Mouse (Mus musculus): ENCODE results near the gene Pafah1b3. TPM values are rescaled to one million over a fixed set of nuclear protein-coding genes. Genes with fewer than 3 reads are reported as not detected.

The Pafah1b3 gene
- polyA plus RNA-seq, 1 experiment, result 184 TPM

DNA sequence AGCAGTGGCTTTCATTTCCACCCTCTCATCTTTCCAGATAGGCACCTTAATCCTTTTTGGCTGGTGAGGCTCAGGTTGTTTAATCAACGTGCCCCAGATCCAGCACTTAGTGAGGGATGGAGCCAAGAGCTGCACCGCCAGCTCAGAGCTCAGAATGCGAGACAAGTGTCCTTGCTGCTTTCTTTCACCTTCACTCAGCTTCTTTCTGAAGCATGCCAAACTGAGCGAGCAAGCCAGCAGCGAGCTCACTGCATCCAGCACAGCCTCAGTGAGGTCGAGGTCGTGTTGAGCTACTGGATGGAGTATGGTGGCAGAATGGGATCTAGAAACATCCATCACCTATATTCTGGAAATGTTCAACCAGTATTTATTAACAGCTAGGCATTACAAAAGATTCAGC is 15.5 kb upstream of the Pafah1b3 start:
- Histone ChIP-seq H3K36me3 (ENCODE audit: control insufficient read depth, insufficient read depth, low read length) (no peaks in the 10 kb centered on the region), H3K4me3 (ENCODE audit: low read depth, low read length) (no peak overlapping the region), H3K27ac (ENCODE audit: insufficient read depth, low read depth, low read length) (no peak overlapping the region), H3K27me3 (ENCODE audit: control insufficient read depth, insufficient read depth, low read length) (peaks cover 38% of the 10 kb centered on the region), H3K4me1 (ENCODE audit: control insufficient read depth, insufficient read depth, insufficient read length, low read length) (peaks cover 18% of the 10 kb centered on the region)
- TF ChIP-seq CTCF (IDR thresholded peaks at IDR 0.05; ENCODE audit: extremely low read depth, insufficient read length, insufficient replicate concordance, low read depth, low read length), result no peak
- 42% methylated on average over 7 of the region's 7 CpGs for WGBS

DNA sequence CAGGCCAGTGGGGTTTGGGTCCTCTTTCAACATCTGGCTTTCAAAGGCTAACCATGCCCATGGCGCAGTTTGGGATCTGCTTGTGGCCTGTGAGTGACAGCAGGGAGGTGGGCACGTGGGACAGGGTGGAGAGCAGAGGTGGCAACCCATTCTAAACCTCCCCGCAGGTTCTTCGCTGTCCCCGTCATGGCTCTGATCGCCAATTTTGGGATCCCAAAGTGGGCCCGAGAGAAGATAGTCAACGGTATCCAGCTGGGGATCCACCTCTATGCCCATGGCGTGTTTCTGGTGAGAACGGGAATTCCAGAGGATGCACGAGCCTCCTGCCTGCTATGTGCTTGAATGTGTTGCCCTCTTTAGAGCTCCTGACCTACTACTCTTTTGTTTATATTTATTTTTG is 13.4 kb upstream of the Pafah1b3 start:
- H3K27me3 ChIP-seq (ENCODE audit: control insufficient read depth, insufficient read depth, low read length), result peaks cover 43% of the 10 kb centered on the region
- H3K4me1 ChIP-seq (ENCODE audit: control insufficient read depth, insufficient read depth, insufficient read length, low read length), result peaks cover 14% of the 10 kb centered on the region
- no peaks in the 10 kb centered on the region for H3K36me3 ChIP-seq (ENCODE audit: control insufficient read depth, insufficient read depth, low read length)
- no peak overlapping the region for H3K27ac ChIP-seq (ENCODE audit: insufficient read depth, low read depth, low read length)
- no peak for TF ChIP-seq POLR2A (IDR thresholded peaks at IDR 0.05; ENCODE audit: low read depth, low read length)
- TF ChIP-seq CTCF (IDR thresholded peaks at IDR 0.05; ENCODE audit: extremely low read depth, insufficient read length, insufficient replicate concordance, low read depth, low read length), result no peak
- no peak overlapping the region for H3K4me3 ChIP-seq (ENCODE audit: low read depth, low read length)
- WGBS, result 74% methylated on average over 11 of the region's 11 CpGs

DNA sequence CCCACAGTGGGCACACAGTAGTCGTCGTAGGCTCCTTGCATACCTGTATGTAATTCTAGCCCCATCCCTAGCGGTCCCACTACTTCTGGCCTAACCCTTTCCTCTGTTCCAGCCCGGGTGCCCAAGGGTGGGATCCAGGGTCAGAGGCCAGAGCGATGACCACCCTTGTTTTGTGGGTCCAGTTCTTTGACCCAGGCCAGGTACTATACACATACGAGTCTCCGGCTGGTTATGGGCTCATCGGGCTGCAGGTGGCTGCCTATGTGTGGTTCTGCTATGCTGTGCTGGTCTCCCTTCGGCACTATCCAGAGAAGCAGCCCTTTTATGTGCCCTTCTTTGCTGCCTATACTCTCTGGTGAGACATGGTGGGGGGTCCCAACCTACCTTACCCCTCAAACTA is 11.6 kb upstream of the Pafah1b3 start:
- no peaks in the 10 kb centered on the region for H3K36me3 ChIP-seq (ENCODE audit: control insufficient read depth, insufficient read depth, low read length)
- H3K27ac ChIP-seq (ENCODE audit: insufficient read depth, low read depth, low read length), result no peak overlapping the region
- peaks cover 6% of the 10 kb centered on the region for H3K4me1 ChIP-seq (ENCODE audit: control insufficient read depth, insufficient read depth, insufficient read length, low read length)
- no peak overlapping the region for H3K4me3 ChIP-seq (ENCODE audit: low read depth, low read length)
- 81% methylated on average over 9 of the region's 9 CpGs for WGBS
- TF ChIP-seq POLR2A (IDR thresholded peaks at IDR 0.05; ENCODE audit: low read depth, low read length) (no peak), CTCF (IDR thresholded peaks at IDR 0.05; ENCODE audit: extremely low read depth, insufficient read length, insufficient replicate concordance, low read depth, low read length) (no peak)
- H3K27me3 ChIP-seq (ENCODE audit: control insufficient read depth, insufficient read depth, low read length), result peaks cover 33% of the 10 kb centered on the region

DNA sequence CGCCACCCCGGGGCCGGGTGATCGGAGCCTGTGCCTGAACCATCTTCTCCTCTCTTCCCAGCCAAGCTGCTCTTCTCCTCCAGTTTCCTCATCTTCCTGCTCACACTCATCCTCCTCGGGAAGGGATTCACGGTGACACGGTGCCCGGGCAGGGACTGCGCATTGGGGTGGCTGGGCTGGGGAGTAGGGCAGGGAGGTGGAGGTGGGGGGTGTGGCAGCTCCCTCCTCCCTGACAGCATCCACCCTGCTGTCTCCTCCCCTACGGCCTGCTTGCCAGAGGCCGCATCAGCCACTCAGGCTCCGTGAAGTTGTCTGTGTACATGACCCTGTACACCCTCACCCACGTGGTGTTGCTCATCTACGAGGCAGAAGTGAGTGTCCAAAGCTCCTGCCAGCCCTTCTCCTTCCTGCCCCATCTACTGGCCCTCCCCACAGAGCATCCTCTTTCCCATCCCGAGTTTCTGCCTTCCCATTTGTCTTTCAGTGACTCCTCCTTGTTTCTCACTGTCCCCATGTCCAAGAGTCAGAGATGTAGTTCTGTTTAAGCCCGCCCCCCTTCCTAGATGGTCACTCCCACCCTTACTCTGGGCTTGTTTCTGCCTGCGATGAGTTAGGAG is 11.0 kb upstream of the Pafah1b3 start:
- H3K27me3 ChIP-seq (ENCODE audit: control insufficient read depth, insufficient read depth, low read length), result peaks cover 29% of the 10 kb centered on the region
- no peaks in the 10 kb centered on the region for H3K36me3 ChIP-seq (ENCODE audit: control insufficient read depth, insufficient read depth, low read length)
- no peak overlapping the region for H3K27ac ChIP-seq (ENCODE audit: insufficient read depth, low read depth, low read length)
- 53% methylated on average over 17 of the region's 17 CpGs for WGBS
- no peak overlapping the region for H3K4me3 ChIP-seq (ENCODE audit: low read depth, low read length)
- TF ChIP-seq CTCF (IDR thresholded peaks at IDR 0.05; ENCODE audit: extremely low read depth, insufficient read length, insufficient replicate concordance, low read depth, low read length), result no peak
- TF ChIP-seq POLR2A (IDR thresholded peaks at IDR 0.05; ENCODE audit: low read depth, low read length), result no peak
- peaks cover 6% of the 10 kb centered on the region for H3K4me1 ChIP-seq (ENCODE audit: control insufficient read depth, insufficient read depth, insufficient read length, low read length)

DNA sequence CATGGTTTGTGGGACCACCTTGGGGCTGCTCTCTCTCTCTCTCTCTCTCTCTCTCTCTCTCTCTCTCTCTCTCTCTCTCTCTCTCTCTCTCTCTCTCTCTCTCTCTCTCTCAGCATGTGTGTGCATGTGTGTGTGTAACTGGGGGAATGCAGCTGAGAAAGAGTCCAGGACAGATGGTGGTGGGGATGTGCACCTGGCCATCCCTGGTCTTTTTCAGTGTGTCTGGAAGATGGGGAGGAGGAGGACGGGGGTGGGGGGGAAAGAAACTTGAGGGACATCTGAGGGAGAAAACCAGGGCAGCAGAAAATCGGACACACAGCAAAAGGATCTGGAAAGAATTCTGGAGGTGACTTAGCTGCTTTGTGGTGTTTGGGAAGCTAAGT is 8.8 kb upstream of the Pafah1b3 start:
- Histone ChIP-seq H3K4me1 (ENCODE audit: control insufficient read depth, insufficient read depth, insufficient read length, low read length) (peaks cover 6% of the 10 kb centered on the region), H3K4me3 (ENCODE audit: low read depth, low read length) (no peak overlapping the region), H3K27me3 (ENCODE audit: control insufficient read depth, insufficient read depth, low read length) (peaks cover 20% of the 10 kb centered on the region), H3K27ac (ENCODE audit: insufficient read depth, low read depth, low read length) (no peak overlapping the region), H3K36me3 (ENCODE audit: control insufficient read depth, insufficient read depth, low read length) (no peaks in the 10 kb centered on the region)
- TF ChIP-seq CTCF (IDR thresholded peaks at IDR 0.05; ENCODE audit: extremely low read depth, insufficient read length, insufficient replicate concordance, low read depth, low read length) (no peak), POLR2A (IDR thresholded peaks at IDR 0.05; ENCODE audit: low read depth, low read length) (no peak)
- WGBS, result 52% methylated on average over 2 of the region's 2 CpGs

DNA sequence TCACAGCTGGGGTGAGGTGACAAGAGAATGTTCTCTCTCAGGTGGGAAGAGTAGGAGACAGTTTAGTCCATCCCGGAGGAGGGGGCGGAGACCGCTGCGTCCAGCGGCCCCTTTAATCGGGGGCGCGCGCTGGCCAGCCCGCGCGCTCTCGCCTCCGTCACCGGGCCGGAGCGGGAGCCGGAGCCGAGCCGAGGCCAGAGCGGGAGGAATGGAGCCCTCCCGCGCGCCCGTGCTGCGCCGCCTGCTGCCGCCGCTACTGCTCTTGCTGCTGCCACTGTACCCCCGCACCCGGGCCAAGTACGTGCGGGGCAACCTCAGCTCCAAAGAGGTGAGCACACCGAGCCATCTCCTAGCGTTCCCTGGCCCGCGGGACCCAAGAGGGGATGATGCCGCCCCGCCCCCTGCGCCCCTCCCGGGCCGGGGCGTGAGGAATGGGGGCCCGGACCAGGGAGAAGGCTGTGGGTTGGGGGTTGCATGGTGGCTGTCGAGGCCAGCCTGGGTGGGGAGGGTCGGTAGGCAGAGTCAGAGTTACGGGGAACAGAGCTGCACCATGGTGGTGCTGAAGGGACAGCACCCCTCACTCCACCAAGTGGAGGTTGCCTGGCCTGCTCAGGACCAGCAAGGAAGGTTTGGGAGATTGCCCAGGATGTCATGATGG is 8.3 kb upstream of the Pafah1b3 start, which contains the start of gene Tmem145:
Tmem145 (plus strand) TSS at position 151 of the 658 bp plus-strand sequence.
- TF ChIP-seq POLR2A (IDR thresholded peaks at IDR 0.05; ENCODE audit: low read depth, low read length) (no peak), CTCF (IDR thresholded peaks at IDR 0.05; ENCODE audit: extremely low read depth, insufficient read length, insufficient replicate concordance, low read depth, low read length) (no peak)
- under 1% methylated on average over 47 of the region's 47 CpGs for WGBS
- Histone ChIP-seq H3K27me3 (ENCODE audit: control insufficient read depth, insufficient read depth, low read length) (peaks cover 14% of the 10 kb centered on the region), H3K36me3 (ENCODE audit: control insufficient read depth, insufficient read depth, low read length) (no peaks in the 10 kb centered on the region), H3K27ac (ENCODE audit: insufficient read depth, low read depth, low read length) (no peak within 1 kb of the TSS), H3K4me1 (ENCODE audit: control insufficient read depth, insufficient read depth, insufficient read length, low read length) (peaks cover 6% of the 10 kb centered on the region), H3K4me3 (ENCODE audit: low read depth, low read length) (peak within 1 kb of the TSS; percentile 62)

DNA sequence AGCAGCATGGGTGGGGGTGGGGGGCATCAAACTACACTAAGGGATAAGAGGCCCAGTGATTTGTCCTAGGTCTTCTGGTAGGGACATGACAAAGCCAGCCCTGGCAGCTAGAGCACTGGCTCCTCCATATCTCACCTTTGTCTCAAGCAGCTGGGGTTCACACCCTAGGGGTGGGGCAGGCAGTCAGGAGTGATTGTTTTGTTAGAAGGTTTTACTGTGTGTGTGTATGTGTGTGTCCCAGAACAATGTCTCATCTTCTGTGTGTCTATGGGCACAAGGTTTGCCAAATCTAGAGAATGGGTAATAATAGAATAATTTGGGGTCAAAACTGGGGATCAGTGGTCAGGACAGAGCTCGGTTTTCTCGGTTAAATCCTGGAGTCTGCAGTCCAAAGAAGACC is 7.7 kb upstream of the Pafah1b3 start:
- Histone ChIP-seq H3K36me3 (ENCODE audit: control insufficient read depth, insufficient read depth, low read length) (no peaks in the 10 kb centered on the region), H3K4me1 (ENCODE audit: control insufficient read depth, insufficient read depth, insufficient read length, low read length) (peaks cover 6% of the 10 kb centered on the region), H3K27me3 (ENCODE audit: control insufficient read depth, insufficient read depth, low read length) (peaks cover 12% of the 10 kb centered on the region), H3K27ac (ENCODE audit: insufficient read depth, low read depth, low read length) (no peak overlapping the region), H3K4me3 (ENCODE audit: low read depth, low read length) (no peak overlapping the region)
- whole genome bisulfite sequencing, result 2% methylated on average over 2 of the region's 2 CpGs
- TF ChIP-seq POLR2A (IDR thresholded peaks at IDR 0.05; ENCODE audit: low read depth, low read length), result no peak
- no peak for TF ChIP-seq CTCF (IDR thresholded peaks at IDR 0.05; ENCODE audit: extremely low read depth, insufficient read length, insufficient replicate concordance, low read depth, low read length)

All from small intestine, adult 2 months (tissue).